Mouse (Mus musculus) lung, postnatal 0 days (tissue): Measurements from ENCODE around the gene Jade2.

Source experiments
- CTCF ChIP-seq: IDR thresholded peaks from 2 replicates; pipeline ENCODE4 v1.5.1; 2016; ENCODE audit warnings: antibody characterized with exemption, mild to moderate bottlenecking
- EP300 ChIP-seq: IDR thresholded peaks from 2 replicates; pipeline ENCODE4 v1.6.1; 2016; ENCODE audit warnings: antibody characterized with exemption, mild to moderate bottlenecking, control low read depth

DNA sequence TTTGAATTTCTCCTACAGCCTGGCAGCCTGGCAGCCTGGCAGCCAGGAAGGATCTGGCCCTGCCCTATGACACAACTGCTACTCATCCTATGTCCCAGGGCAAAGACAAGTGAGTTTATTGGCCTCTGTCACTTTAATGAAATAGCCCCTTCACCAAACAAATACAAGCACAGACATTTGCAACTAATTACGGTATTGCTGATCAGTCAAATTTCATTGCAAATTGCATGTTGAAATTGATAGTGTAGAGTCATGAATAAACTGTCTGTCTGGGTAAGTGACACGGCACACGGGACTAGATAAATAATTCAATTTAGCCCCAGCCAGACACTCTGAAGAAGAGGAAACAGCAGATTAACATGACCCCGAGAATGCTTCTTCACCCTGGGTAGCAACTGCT, 38.6 kb upstream of the Jade2 start:
- TF ChIP-seq CTCF (no peak), EP300 (no peak)
